Mouse (Mus musculus) right cerebral cortex, postnatal 14 days (tissue): ENCODE measurements around the gene Arv1.

Source experiments
- DNase-seq: peaks from one replicate; pipeline ENCODE4 v3.0.0; 2022

Arv1 gene

GRCm38 (mm10) chr8:124721862-124722515, at the start of gene Arv1, which contains the start of gene Ttc13:
Gene Arv1, plus strand, starts transcription at chr8:124722139.
Gene Ttc13, minus strand, starts transcription at chr8:124721983.
- DNase-seq = peak; percentile 93

GRCm38 (mm10) chr8:124672345-124672744, 49.6 kb upstream of the Arv1 start:
- DNase-seq = no peak

GRCm38 (mm10) chr8:124676661-124677060, 45.3 kb upstream of the Arv1 start:
- no peak for DNase-seq

- no peak for DNase-seq
Measured at GRCm38 (mm10) chr8:124677078-124677477, 44.9 kb upstream of the Arv1 start.

GRCm38 (mm10) chr8:124677486-124677885, 44.5 kb upstream of the Arv1 start:
- DNase-seq = peak; percentile 84

GRCm38 (mm10) chr8:124678246-124678645, 43.7 kb upstream of the Arv1 start:
- DNase-seq = no peak

- no peak for DNase-seq
Measured at GRCm38 (mm10) chr8:124681077-124681791, 40.7 kb upstream of the Arv1 start.

- DNase-seq = no peak
Measured at GRCm38 (mm10) chr8:124681792-124682157, 40.2 kb upstream of the Arv1 start.

- DNase-seq = no peak
Measured at GRCm38 (mm10) chr8:124682218-124682617, 39.7 kb upstream of the Arv1 start.

GRCm38 (mm10) chr8:124688899-124689298, 33.0 kb upstream of the Arv1 start:
- DNase-seq = no peak

- DNase-seq = no peak
Measured at GRCm38 (mm10) chr8:124691706-124692105, 30.2 kb upstream of the Arv1 start.

GRCm38 (mm10) chr8:124695424-124696100, 26.4 kb upstream of the Arv1 start:
- no peak for DNase-seq

GRCm38 (mm10) chr8:124700271-124700670, 21.7 kb upstream of the Arv1 start:
- DNase-seq = no peak

GRCm38 (mm10) chr8:124701023-124701422, 20.9 kb upstream of the Arv1 start:
- no peak for DNase-seq

- no peak for DNase-seq
Measured at GRCm38 (mm10) chr8:124702183-124702582, 19.8 kb upstream of the Arv1 start.

GRCm38 (mm10) chr8:124703526-124703925, 18.4 kb upstream of the Arv1 start:
- DNase-seq = no peak

GRCm38 (mm10) chr8:124704376-124704775, 17.6 kb upstream of the Arv1 start:
- DNase-seq = no peak

- no peak for DNase-seq
Measured at GRCm38 (mm10) chr8:124705823-124706222, 16.1 kb upstream of the Arv1 start.

- no peak for DNase-seq
Measured at GRCm38 (mm10) chr8:124713207-124713606, 8.7 kb upstream of the Arv1 start.

- no peak for DNase-seq
Measured at GRCm38 (mm10) chr8:124715736-124716135, 6.2 kb upstream of the Arv1 start.

- DNase-seq = no peak
Measured at GRCm38 (mm10) chr8:124720133-124720532, 1.8 kb upstream of the Arv1 start.

GRCm38 (mm10) chr8:124720938-124721861, 739 bp upstream of the Arv1 start:
- DNase-seq = no peak

- DNase-seq = no peak
Measured at GRCm38 (mm10) chr8:124724301-124724700, 2.4 kb downstream of the Arv1 start.
